Mouse (Mus musculus) heart, embryonic 11.5 days (tissue): Measurements from ENCODE around the gene Oprd1. TPM values are rescaled to one million over a fixed set of nuclear protein-coding genes. Genes with fewer than 3 reads are reported as not detected.
A peak's percentile ranks its signal among the peaks of the same experiment; 100 is the strongest.

ENCODE experiments used
- ATAC-seq: fragments of 200-750 bp; cut with Nextera tagmentation; replicated peaks from 2 replicates; pipeline ENCODE4 v1.8.0; 2017; ENCODE audit warnings: moderate library complexity; ENCODE audit not compliant: insufficient number of reproducible peaks, low FRiP score, low TSS enrichment
- H3K27ac ChIP-seq: fragments of 300-500 bp; sonication (generic); 2 replicates; pipeline ENCODE4 v1.5.1; 2014; ENCODE audit warnings: mild to moderate bottlenecking, low read depth, low read length
- H3K27me3 ChIP-seq: fragments of 300-500 bp; sonication (generic); 2 replicates; pipeline ENCODE4 v1.6.1; 2014; ENCODE audit warnings: mild to moderate bottlenecking, low read length, mixed read lengths; ENCODE audit not compliant: control insufficient read depth, insufficient read depth
- H3K36me3 ChIP-seq: fragments of 300-500 bp; sonication (generic); 2 replicates; pipeline ENCODE4 v1.6.1; 2014; ENCODE audit warnings: mild to moderate bottlenecking, low read length, moderate library complexity, mixed read lengths; ENCODE audit not compliant: control insufficient read depth, insufficient read depth
- H3K4me1 ChIP-seq: fragments of 300-500 bp; sonication (generic); 2 replicates; pipeline ENCODE4 v1.6.1; 2014; ENCODE audit warnings: low read length; ENCODE audit not compliant: control insufficient read depth, insufficient read depth
- H3K4me2 ChIP-seq: fragments of 300-500 bp; sonication (generic); 2 replicates; pipeline ENCODE4 v1.6.1; 2014; ENCODE audit warnings: mild to moderate bottlenecking, moderate library complexity
- H3K4me3 ChIP-seq: fragments of 300-500 bp; sonication (generic); 2 replicates; pipeline ENCODE4 v1.5.1; 2014; ENCODE audit warnings: low read depth, low read length
- H3K9ac ChIP-seq: fragments of 300-500 bp; sonication (generic); 2 replicates; pipeline ENCODE4 v1.6.1; 2014; ENCODE audit warnings: mild to moderate bottlenecking, low read depth, low read length, moderate library complexity
- H3K9me3 ChIP-seq: fragments of 300-500 bp; sonication (generic); replicated peaks from 2 replicates; pipeline ENCODE4 v1.6.1; 2016; ENCODE audit warnings: low read length; ENCODE audit not compliant: control insufficient read depth
- WGBS: fragments of 180-500 bp; shearing (Covaris S2); extraction: QIAGEN DNeasy Blood & Tissue Kit; methylation state at CpG from one replicate; pipeline ENCODE4 v1.1.7; 2014; ENCODE audit not compliant: insufficient replicate concordance; 5-methylcytosine and 5-hydroxymethylcytosine counted together
- polyA plus RNA-seq: library from polyadenylated mRNA; unstranded; fragments of >200 nt; fragmentation: Nextera tagmentation; extraction: Ambion mirVana; gene quantifications from 2 replicates; pipeline ENCODE4 v1.2.1, GENCODE M21; 2014

Gene Oprd1
- polyA plus RNA-seq, 1 experiment from 2014 or later = 0.53 TPM

GRCm38 (mm10) chr4:132085114-132085513 is 59.2 kb downstream of the Oprd1 start:
- H3K4me1 ChIP-seq = no peaks in the 10 kb centered on the region
- H3K9ac ChIP-seq = no peak overlapping the region
- H3K4me3 ChIP-seq = no peak overlapping the region
- no peaks in the 10 kb centered on the region for H3K27me3 ChIP-seq
- H3K36me3 ChIP-seq = no peaks in the 10 kb centered on the region
- no peak overlapping the region for H3K4me2 ChIP-seq
- 81% methylated on average over 7 of the region's 7 CpGs for WGBS
- no peak overlapping the region for H3K27ac ChIP-seq
- H3K9me3 ChIP-seq = no peaks in the 10 kb centered on the region
- no peak for ATAC-seq

GRCm38 (mm10) chr4:132080492-132080983 is 63.7 kb downstream of the Oprd1 start:
- Histone ChIP-seq H3K36me3 (no peaks in the 10 kb centered on the region), H3K4me2 (no peak overlapping the region), H3K4me3 (no peak overlapping the region), H3K9me3 (no peaks in the 10 kb centered on the region), H3K27me3 (no peaks in the 10 kb centered on the region), H3K9ac (no peak overlapping the region), H3K27ac (no peak overlapping the region), H3K4me1 (peaks cover 34% of the 10 kb centered on the region)
- no peak for ATAC-seq
- 51% methylated on average over 4 of the region's 4 CpGs for WGBS

DNA sequence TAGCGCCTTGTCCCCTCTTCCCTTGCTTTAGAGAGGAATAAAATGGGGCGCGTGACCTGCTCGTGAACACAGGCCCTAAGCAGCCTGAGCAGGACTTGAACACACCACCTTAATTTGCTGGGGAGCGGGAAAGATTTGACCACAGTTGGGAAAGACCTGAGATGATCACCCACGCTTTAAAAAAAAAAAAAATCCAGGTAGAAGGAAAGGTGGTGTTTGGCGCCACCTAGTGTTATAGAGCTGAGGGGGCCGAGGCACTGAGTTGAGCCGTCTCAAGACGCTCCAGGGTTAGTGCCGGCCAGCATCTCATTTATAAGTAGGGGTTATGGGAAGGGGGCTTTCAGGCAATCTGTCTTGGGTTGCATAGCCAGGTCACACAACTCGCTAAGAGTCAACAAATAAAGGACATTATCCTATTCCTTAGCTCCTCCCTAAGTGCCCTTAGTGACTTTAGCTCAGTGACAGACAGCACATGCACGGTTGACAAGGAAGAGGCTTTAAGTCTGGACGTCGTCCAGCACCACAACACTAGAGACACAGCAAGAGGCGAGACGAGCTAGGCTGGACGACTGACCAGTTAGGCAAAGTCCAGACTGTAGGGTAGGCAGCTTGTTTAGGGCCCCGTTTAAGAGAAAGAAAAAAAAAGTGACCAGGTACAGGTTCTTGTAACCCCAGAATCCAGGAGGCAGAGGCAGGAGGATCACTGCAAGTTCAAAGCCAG is 64.6 kb downstream of the Oprd1 start:
- Histone ChIP-seq H3K4me1 (peaks cover 34% of the 10 kb centered on the region), H3K9me3 (no peaks in the 10 kb centered on the region), H3K4me2 (0 out of 2 replicates have a peak overlapping the region, but pooled peaks have one; percentile 31), H3K27ac (no peak overlapping the region), H3K9ac (no peak overlapping the region), H3K4me3 (no peak overlapping the region), H3K36me3 (no peaks in the 10 kb centered on the region), H3K27me3 (no peaks in the 10 kb centered on the region)
- ATAC-seq = no peak
- WGBS = 10% methylated on average over 19 of the region's 19 CpGs

DNA sequence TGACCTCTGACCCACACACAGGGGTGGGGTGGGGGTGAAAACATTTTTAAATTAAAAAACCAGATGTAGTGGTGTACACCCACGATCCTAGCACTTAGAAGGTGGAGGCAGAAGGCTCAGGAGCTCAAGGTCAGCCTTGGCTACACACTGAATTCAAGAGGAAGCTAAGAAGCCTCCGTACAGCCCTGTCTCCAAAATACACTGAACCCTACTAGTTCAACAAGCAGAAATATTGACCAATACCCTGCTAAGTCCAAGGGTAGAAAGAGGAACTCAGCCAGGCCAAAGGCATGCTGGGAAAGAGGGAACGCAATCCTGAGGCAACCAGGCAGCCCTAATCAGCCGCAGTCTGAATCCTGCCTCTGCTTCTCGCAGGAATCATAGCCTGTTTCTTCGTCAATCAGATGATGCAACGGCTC is 66.0 kb downstream of the Oprd1 start:
- Histone ChIP-seq H3K9ac (no peak overlapping the region; the same call in 1 of the 2 replicates), H3K4me1 (peaks cover 37% of the 10 kb centered on the region), H3K27ac (peak overlapping the region; percentile 87), H3K4me2 (peak overlapping the region; percentile 5; the same call in 1 of the 2 replicates), H3K27me3 (no peaks in the 10 kb centered on the region), H3K9me3 (no peaks in the 10 kb centered on the region), H3K36me3 (no peaks in the 10 kb centered on the region), H3K4me3 (no peak overlapping the region)
- WGBS = 50% methylated on average over 7 of the region's 7 CpGs
- ATAC-seq = no peak

- Histone ChIP-seq H3K4me2 (peak overlapping the region; percentile 92), H3K4me3 (0 out of 2 replicates have a peak overlapping the region, but pooled peaks have one; percentile 15), H3K27ac (peak overlapping the region; percentile 87), H3K9ac (peak overlapping the region; percentile 2; the same call in 1 of the 2 replicates), H3K36me3 (no peaks in the 10 kb centered on the region), H3K9me3 (no peaks in the 10 kb centered on the region), H3K4me1 (peaks cover 42% of the 10 kb centered on the region), H3K27me3 (no peaks in the 10 kb centered on the region)
- 25% methylated on average over 7 of the region's 7 CpGs for WGBS
- ATAC-seq = peak; percentile 51
Observed at GRCm38 (mm10) chr4:132077445-132077844, 66.8 kb downstream of the Oprd1 start.

DNA sequence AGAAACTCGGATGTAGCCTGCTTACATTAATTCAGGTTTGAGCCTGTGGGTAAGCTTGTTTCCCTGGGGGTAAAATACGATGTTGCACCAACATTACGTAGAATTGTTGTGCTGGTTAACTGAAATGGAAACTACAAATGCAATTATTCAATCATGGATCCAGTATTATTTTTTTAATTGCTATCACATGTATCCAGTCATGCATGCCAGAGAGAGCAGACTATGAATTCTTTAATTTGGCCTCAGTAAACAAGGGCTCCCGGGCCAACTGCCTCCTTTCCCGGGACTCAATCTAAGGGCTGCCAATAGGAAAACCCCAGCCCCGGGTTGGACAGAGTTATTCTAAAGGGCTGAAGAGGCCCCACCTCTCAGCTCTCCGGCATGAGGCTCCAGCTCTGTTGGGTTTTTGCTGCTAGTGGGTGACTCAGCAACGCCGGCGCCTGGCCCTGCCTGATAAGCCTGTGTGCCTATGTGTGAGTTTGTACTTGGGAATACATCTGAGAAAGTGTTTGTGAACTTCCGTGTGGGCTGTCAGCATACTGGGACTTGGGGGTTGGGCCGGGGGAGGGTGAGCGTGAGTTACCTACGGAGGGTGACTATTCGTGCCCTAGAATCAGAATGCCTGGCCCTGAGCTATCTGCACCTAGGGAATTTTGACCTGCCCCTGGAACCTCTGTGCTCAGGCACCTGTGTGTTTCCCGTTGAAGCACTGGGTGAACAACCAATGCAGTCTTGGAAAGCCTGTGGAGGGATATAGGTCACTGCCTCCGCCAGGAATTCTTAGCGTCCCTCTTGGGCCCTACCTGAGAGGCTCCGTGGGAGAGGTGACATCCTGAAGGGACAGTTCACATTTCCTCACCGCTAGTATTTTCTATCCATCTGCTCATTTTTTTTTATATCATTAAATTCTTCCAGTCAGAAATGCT is 67.5 kb downstream of the Oprd1 start:
- H3K36me3 ChIP-seq = no peaks in the 10 kb centered on the region
- peak; percentile 67 for ATAC-seq
- peak overlapping the region; percentile 87 for H3K27ac ChIP-seq
- H3K4me1 ChIP-seq = peaks cover 44% of the 10 kb centered on the region
- H3K9me3 ChIP-seq = no peaks in the 10 kb centered on the region
- WGBS = 14% methylated on average over 20 of the region's 20 CpGs
- peak overlapping the region; percentile 92 for H3K4me2 ChIP-seq
- peak overlapping the region; percentile 2; the same call in 1 of the 2 replicates for H3K9ac ChIP-seq
- no peaks in the 10 kb centered on the region for H3K27me3 ChIP-seq
- peak overlapping the region; percentile 15; the same call in 1 of the 2 replicates for H3K4me3 ChIP-seq

DNA sequence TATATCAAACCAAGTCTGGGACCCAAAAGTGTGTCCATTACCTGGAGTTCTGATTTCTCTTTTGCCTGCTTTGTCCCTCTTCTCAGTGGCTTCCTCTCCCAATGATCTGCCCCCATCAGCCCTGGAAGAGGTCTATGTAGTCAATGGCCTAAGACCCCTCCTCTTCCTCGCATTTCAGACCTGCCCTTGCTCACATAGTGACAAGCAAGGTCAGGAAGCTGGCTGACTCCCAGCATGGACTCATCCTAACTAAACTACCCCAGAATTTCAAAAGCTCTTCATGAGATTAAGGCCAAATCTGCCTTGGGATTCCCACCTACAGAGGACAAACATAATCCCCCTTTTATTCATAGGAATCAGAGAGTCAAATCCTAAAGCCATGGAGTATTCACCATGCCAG is 68.5 kb downstream of the Oprd1 start:
- H3K4me1 ChIP-seq = peaks cover 52% of the 10 kb centered on the region
- ATAC-seq = no peak
- H3K9me3 ChIP-seq = no peaks in the 10 kb centered on the region
- H3K27me3 ChIP-seq = no peaks in the 10 kb centered on the region
- 42% methylated on average over 1 of the region's 1 CpGs for WGBS
- peak overlapping the region; percentile 87 for H3K27ac ChIP-seq
- no peaks in the 10 kb centered on the region for H3K36me3 ChIP-seq
- H3K4me2 ChIP-seq = peak overlapping the region; percentile 92
- no peak overlapping the region for H3K9ac ChIP-seq
- 0 out of 2 replicates have a peak overlapping the region, but pooled peaks have one; percentile 88 for H3K4me3 ChIP-seq

DNA sequence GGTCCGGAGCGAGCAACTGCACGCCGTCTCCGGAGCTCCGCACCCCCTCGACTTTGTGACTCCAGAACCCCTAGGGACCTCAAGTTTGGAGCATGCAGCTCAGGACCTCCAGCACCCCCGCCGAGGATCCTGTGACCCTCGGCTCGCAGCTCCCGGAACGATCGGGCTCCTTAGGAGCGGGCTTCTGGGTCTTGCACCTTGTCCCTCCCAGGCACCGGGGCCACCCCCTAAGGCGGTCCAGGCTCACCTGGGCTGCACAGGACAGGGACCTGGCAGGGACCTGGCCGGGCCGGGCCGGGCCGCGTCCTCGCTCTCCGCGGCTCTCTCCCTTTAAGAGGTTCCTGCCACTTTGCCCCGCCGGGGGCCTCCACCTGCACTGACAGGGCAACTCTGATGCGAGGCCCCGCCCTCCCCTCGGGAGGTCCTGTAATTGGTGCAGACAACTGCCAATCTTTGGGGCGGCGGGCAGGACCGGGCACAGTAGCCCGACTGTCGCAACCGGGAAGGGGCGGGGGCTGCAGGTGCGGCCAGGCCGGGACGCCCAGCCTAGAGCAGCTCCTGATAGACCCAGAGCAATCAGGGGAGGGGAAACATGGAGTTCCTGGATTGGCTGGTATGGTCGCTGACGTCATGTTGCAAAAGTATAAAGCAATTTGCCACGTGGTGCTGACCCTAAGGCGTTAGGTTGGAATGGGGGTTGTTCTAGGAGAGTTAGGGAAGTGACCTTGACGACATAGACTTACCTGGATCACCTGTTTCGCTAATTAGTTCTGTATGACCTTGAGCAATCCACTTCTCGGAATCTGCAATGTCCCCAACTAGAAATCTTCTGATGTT is 69.1 kb downstream of the Oprd1 start, which contains the start of gene Epb41:
Gene Epb41 (minus strand): TSS at position 389 of the 837 bp plus-strand sequence.
- no peaks in the 10 kb centered on the region for H3K27me3 ChIP-seq
- peaks cover 57% of the 10 kb centered on the region for H3K4me1 ChIP-seq
- peak within 1 kb of the TSS; percentile 92 for H3K4me2 ChIP-seq
- no peaks in the 10 kb centered on the region for H3K36me3 ChIP-seq
- peak; percentile 90 for ATAC-seq
- H3K4me3 ChIP-seq = peak within 1 kb of the TSS; percentile 88
- H3K27ac ChIP-seq = peak within 1 kb of the TSS; percentile 87
- peak within 1 kb of the TSS; percentile 91 for H3K9ac ChIP-seq
- 1% methylated on average over 47 of the region's 47 CpGs for WGBS
- no peaks in the 10 kb centered on the region for H3K9me3 ChIP-seq
